ENCODE assay signal across 10 mouse cellular contexts in the genomic region with DNA sequence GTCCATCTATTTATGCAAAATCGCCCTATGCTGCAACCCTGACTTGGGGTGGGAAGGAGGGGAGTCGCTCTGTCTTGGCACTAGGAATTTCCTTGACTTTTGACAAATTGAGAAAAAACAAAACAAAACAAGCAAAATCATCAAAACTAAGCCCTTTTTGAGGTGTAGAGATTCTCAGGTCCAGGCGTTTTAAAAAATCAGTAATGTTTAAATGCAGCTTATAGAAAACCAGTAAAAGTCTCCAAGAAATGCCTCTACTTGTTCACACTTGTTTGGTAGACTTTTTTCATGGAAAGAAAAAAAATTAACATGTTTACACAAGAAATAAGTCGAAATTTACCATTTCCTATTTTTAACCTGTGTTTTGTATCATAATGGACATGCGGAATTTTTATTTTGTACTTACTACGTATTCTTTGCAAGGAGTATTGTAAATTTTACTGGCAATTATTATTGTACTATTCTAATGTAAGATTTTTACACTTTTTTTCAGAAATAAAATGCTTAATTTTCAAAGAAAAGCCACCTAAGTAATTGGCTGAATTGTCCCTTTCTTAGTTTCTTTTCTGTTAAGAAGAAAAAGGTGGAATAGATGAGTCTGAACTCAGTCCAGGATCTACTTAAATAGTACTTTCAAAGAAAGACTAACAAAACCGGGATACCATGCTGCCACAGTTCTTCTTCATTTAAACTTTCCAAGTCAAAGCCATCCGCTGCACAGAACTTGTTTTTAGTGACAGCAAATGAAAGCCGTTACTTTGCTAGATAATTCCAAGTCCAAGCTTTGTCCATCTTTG. TPM values are rescaled to one million over a fixed set of nuclear protein-coding genes. Genes with fewer than 3 reads are reported as not detected.
DNase-seq lines count a peak whose midpoint lies in the region; ATAC-seq lines count a peak whose summit lies in the region.
"Had no signal": no experiment of that assay in that cellular context is flagged by ENCODE, and none has a peak within 500 bp of the region (broad histone marks: within the 10 kb centered on the region; RNA-seq: fewer than 3 reads in every experiment).

No protein-coding gene starts in this region.

- peak overlapping the region; percentile 59 for H3K4me3 ChIP-seq in heart, embryonic 13.5 days
- H3K4me3 ChIP-seq in embryonic facial prominence, embryonic 10.5 days: peak overlapping the region; percentile 72
- H3K4me3 ChIP-seq in hindbrain, embryonic 15.5 days: peak overlapping the region; percentile 35
- peak overlapping the region; percentile 38 for H3K4me3 ChIP-seq in midbrain, embryonic 16.5 days (ENCODE audit: low read depth, low read length)

- H3K36me3 ChIP-seq in heart, embryonic 13.5 days: no peaks in the 10 kb centered on the region
- H3K36me3 ChIP-seq in embryonic facial prominence, embryonic 10.5 days (replicated peaks): no peaks in the 10 kb centered on the region
- H3K36me3 ChIP-seq in hindbrain, embryonic 15.5 days: no peaks in the 10 kb centered on the region
- H3K36me3 ChIP-seq in midbrain, embryonic 16.5 days (ENCODE audit: control insufficient read depth, insufficient read depth, low read length): no peaks in the 10 kb centered on the region

- H3K4me1 ChIP-seq in heart, embryonic 13.5 days: peaks cover 24% of the 10 kb centered on the region
- peaks cover 47% of the 10 kb centered on the region for H3K4me1 ChIP-seq in embryonic facial prominence, embryonic 10.5 days
- peaks cover 21% of the 10 kb centered on the region for H3K4me1 ChIP-seq in hindbrain, embryonic 15.5 days (replicated peaks)
- H3K4me1 ChIP-seq in midbrain, embryonic 16.5 days (ENCODE audit: control insufficient read depth, insufficient read depth, low read length): peaks cover 12% of the 10 kb centered on the region

- H3K27ac ChIP-seq in heart, embryonic 13.5 days (replicated peaks): no peak overlapping the region
- H3K27ac ChIP-seq in embryonic facial prominence, embryonic 10.5 days (replicated peaks): peak overlapping the region; percentile 90
- no peak overlapping the region for H3K27ac ChIP-seq in hindbrain, embryonic 15.5 days (replicated peaks)
- H3K27ac ChIP-seq in midbrain, embryonic 16.5 days (ENCODE audit: low read length): no peak overlapping the region

- H3K27me3 ChIP-seq in heart, embryonic 13.5 days (replicated peaks): peaks cover 94% of the 10 kb centered on the region
- peaks cover 100% of the 10 kb centered on the region for H3K27me3 ChIP-seq in embryonic facial prominence, embryonic 10.5 days (replicated peaks; ENCODE audit: low read depth, poor library complexity, severe bottlenecking)
- peaks cover 84% of the 10 kb centered on the region for H3K27me3 ChIP-seq in hindbrain, embryonic 15.5 days
- H3K27me3 ChIP-seq in midbrain, embryonic 16.5 days (ENCODE audit: control insufficient read depth, insufficient read depth, low read depth, low read length): peaks cover 50% of the 10 kb centered on the region

- H3K4me2 ChIP-seq in heart, embryonic 13.5 days: peak overlapping the region; percentile 88
- H3K4me2 ChIP-seq in hindbrain, embryonic 15.5 days: no peak overlapping the region
- H3K4me2 ChIP-seq in midbrain, embryonic 16.5 days (ENCODE audit: low read length): 0 out of 2 replicates have a peak overlapping the region, but pooled peaks have one; percentile 57

- ATAC-seq in heart, embryonic 13.5 days (ENCODE audit: extremely low read depth, insufficient number of reproducible peaks, low FRiP score, low TSS enrichment): no peak
- no peak for ATAC-seq in hindbrain, embryonic 15.5 days (ENCODE audit: low FRiP score, low read depth)
- ATAC-seq in midbrain, embryonic 16.5 days: no peak
- no peak for ATAC-seq in granulocyte monocyte progenitor cell, adult 5-6 weeks (replicated peaks; ENCODE audit: poor library complexity, severe bottlenecking)

- no peak for DNase-seq in heart, postnatal 14 days
- no peak for DNase-seq in embryonic facial prominence, embryonic 10.5 days (ENCODE audit: low spot score)
- DNase-seq in adrenal gland, adult 8-10 months: no peak
- no peak for DNase-seq in frontal cortex, postnatal 36 days (ENCODE audit: low spot score in 2 of 2)

- H3K9ac ChIP-seq in heart, embryonic 13.5 days: no peak overlapping the region
- no peak overlapping the region for H3K9ac ChIP-seq in hindbrain, embryonic 15.5 days
- H3K9ac ChIP-seq in midbrain, embryonic 16.5 days (ENCODE audit: low read depth, low read length): no peak overlapping the region

- intact Hi-C loops in heart, postnatal 14 days (cut with DNase I): loop anchor here (5.0 kb wide), 1 partner anchor 231 kb away; no protein-coding TSS in a partner anchor

- H3K9me3 ChIP-seq in heart, embryonic 13.5 days: no peaks in the 10 kb centered on the region
- H3K9me3 ChIP-seq in embryonic facial prominence, embryonic 10.5 days: no peaks in the 10 kb centered on the region
- H3K9me3 ChIP-seq in hindbrain, embryonic 15.5 days: no peaks in the 10 kb centered on the region
- no peaks in the 10 kb centered on the region for H3K9me3 ChIP-seq in midbrain, embryonic 16.5 days (replicated peaks; ENCODE audit: control insufficient read depth, low read length, poor library complexity, severe bottlenecking)

- WGBS in heart, embryonic 13.5 days: 6% methylated on average over 9 of the region's 9 CpGs
- WGBS in embryonic facial prominence, embryonic 10.5 days: 3% methylated on average over 9 of the region's 9 CpGs
- 4% methylated on average over 9 of the region's 9 CpGs for WGBS in hindbrain, embryonic 15.5 days
- 3% methylated on average over 9 of the region's 9 CpGs for WGBS in midbrain, embryonic 16.5 days

RNA-seq across cellular contexts. Expression of a gene that starts 2.3 kb away (rescaled TPM):
- polyA plus RNA-seq in heart, embryonic 13.5 days (2015; fragmentation: Nextera tagmentation; extraction: Ambion mirVana): 0.04 TPM in 2 replicates
- under 1 TPM in 1 of 2 experiments, not detected in 1; 0.07 TPM for total RNA-seq in heart, postnatal 14 days (2021)
- 3.7 and 4.3 TPM in 2 replicates for polyA plus RNA-seq in embryonic facial prominence, embryonic 10.5 days (2016; fragmentation: Nextera tagmentation; extraction: Ambion mirVana)
- 1.1 and 1.2 TPM in 2 replicates for polyA plus RNA-seq in hindbrain, embryonic 15.5 days (2015; fragmentation: Nextera tagmentation; extraction: Ambion mirVana)
- 0.49 and 0.52 TPM in 2 replicates for polyA plus RNA-seq in midbrain, embryonic 16.5 days (2015; fragmentation: Nextera tagmentation; extraction: Ambion mirVana)
- total RNA-seq in granulocyte monocyte progenitor cell, adult 5-6 weeks (2014; fragmentation: Nextera tagmentation): not detected in 2 replicates
- not detected in 2 replicates for total RNA-seq in granulocyte monocyte progenitor cell, adult 5-6 weeks (2017)
- total RNA-seq in adrenal gland, adult 8-10 months (2022): 1 to 10 TPM in 3 of 4 experiments, under 1 TPM in 1; 0.96 to 1.8 (median 1.4) TPM
- polyA plus RNA-seq: heart, embryonic 14.5 days; spleen, adult 2 months had no signal

RNA-seq across cellular contexts. Expression of a gene that starts 39.6 kb away (rescaled TPM):
- polyA plus RNA-seq in heart, embryonic 13.5 days (2015; fragmentation: Nextera tagmentation; extraction: Ambion mirVana): 385 and 447 TPM in 2 replicates
- total RNA-seq in heart, postnatal 14 days (2021): 100 to 1,000 TPM; 201 to 210 TPM
- 764 and 773 TPM in 2 replicates for polyA plus RNA-seq in embryonic facial prominence, embryonic 10.5 days (2016; fragmentation: Nextera tagmentation; extraction: Ambion mirVana)
- polyA plus RNA-seq in hindbrain, embryonic 15.5 days (2015; fragmentation: Nextera tagmentation; extraction: Ambion mirVana): 444 and 475 TPM in 2 replicates
- 461 and 495 TPM in 2 replicates for polyA plus RNA-seq in midbrain, embryonic 16.5 days (2015; fragmentation: Nextera tagmentation; extraction: Ambion mirVana)
- 959 and 1,109 TPM in 2 replicates for total RNA-seq in granulocyte monocyte progenitor cell, adult 5-6 weeks (2014; fragmentation: Nextera tagmentation)
- 1,746 and 2,150 TPM in 2 replicates for total RNA-seq in granulocyte monocyte progenitor cell, adult 5-6 weeks (2017)
- total RNA-seq in adrenal gland, adult 8-10 months (2022): 100 to 1,000 TPM; 278 to 323 (median 310) TPM
